Mouse (Mus musculus): Measurements from ENCODE around the gene Fsd2. TPM values are rescaled to one million over a fixed set of nuclear protein-coding genes. Genes with fewer than 3 reads are reported as not detected.

Fsd2 gene
- total and polyA plus RNA-seq, 2 experiments from 2014 or later, result 93.7 to 99.0 TPM

DNA sequence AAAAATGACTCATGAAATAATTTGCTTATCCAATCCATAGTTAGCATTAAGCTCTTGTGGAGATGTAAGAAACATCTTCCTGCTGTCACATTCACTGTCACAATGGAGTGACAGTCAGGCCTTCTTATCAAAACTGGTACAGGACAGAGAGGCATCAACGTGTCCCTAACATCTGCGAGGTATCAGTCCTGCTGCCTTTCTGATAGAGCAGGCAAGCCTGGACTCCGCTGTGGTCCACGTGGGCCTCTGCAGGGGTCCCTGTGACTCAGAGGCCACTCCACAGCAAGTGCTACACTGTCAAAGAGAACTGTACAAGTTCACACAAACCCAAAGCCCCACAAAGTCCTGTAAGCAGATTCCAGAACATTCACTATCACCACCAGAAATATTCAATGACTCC is 38.7 kb upstream of the Fsd2 start:
- Histone ChIP-seq H3K4me2 (ENCODE audit: low read depth, low read length) (no peak overlapping the region), H3K9me3 (replicated peaks; ENCODE audit: control insufficient read depth, low read length) (no peaks in the 10 kb centered on the region), H3K9ac (replicated peaks; ENCODE audit: low read depth, low read length) (no peak overlapping the region), H3K27ac (ENCODE audit: low read depth) (no peak overlapping the region), H3K36me3 (replicated peaks; ENCODE audit: control insufficient read depth, insufficient read depth, low read length) (no peaks in the 10 kb centered on the region), H3K27me3 (ENCODE audit: control insufficient read depth, insufficient read depth, low read length) (no peaks in the 10 kb centered on the region), H3K4me1 (ENCODE audit: control insufficient read depth, insufficient read depth) (no peaks in the 10 kb centered on the region), H3K4me3 (ENCODE audit: low read depth, low read length) (no peak overlapping the region)
- WGBS, result 26% methylated on average over 4 of the region's 4 CpGs
- TF ChIP-seq CTCF (IDR thresholded peaks at IDR 0.05; ENCODE audit: low read depth) (no peak), EP300 (IDR thresholded peaks at IDR 0.05; ENCODE audit: low read depth) (no peak)
- DNase-seq (ENCODE audit: low spot score) (no peak), ATAC-seq (ENCODE audit: insufficient read depth, low read depth) (no peak)

DNA sequence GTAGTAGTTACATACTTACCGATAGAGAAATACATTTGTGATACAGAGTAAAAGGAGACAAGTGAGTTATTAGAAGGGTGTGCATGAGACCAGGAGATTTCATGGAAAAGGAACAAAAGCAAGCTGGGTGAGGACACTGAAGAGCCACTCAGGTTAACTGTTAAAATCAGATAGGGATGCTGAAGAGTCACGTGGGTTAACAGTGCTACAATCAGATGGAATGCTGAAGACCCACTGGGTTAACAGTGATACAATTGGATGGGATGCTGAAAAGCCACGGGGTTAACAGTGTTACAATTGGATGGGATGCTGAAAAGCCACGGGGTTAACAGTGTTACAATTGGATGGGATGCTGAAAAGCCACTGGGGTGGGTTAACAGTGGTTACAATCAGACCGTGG is 38.2 kb upstream of the Fsd2 start:
- Histone ChIP-seq H3K36me3 (replicated peaks; ENCODE audit: control insufficient read depth, insufficient read depth, low read length) (no peaks in the 10 kb centered on the region), H3K27me3 (ENCODE audit: control insufficient read depth, insufficient read depth, low read length) (no peaks in the 10 kb centered on the region), H3K4me1 (ENCODE audit: control insufficient read depth, insufficient read depth) (no peaks in the 10 kb centered on the region), H3K9me3 (replicated peaks; ENCODE audit: control insufficient read depth, low read length) (no peaks in the 10 kb centered on the region), H3K9ac (replicated peaks; ENCODE audit: low read depth, low read length) (no peak overlapping the region), H3K27ac (ENCODE audit: low read depth) (no peak overlapping the region), H3K4me3 (ENCODE audit: low read depth, low read length) (no peak overlapping the region), H3K4me2 (ENCODE audit: low read depth, low read length) (no peak overlapping the region)
- WGBS, result 71% methylated on average over 5 of the region's 5 CpGs
- ATAC-seq (ENCODE audit: insufficient read depth, low read depth) (no peak), DNase-seq (ENCODE audit: low spot score) (no peak)
- TF ChIP-seq CTCF (IDR thresholded peaks at IDR 0.05; ENCODE audit: low read depth), result no peak
- no peak for TF ChIP-seq EP300 (IDR thresholded peaks at IDR 0.05; ENCODE audit: low read depth)

DNA sequence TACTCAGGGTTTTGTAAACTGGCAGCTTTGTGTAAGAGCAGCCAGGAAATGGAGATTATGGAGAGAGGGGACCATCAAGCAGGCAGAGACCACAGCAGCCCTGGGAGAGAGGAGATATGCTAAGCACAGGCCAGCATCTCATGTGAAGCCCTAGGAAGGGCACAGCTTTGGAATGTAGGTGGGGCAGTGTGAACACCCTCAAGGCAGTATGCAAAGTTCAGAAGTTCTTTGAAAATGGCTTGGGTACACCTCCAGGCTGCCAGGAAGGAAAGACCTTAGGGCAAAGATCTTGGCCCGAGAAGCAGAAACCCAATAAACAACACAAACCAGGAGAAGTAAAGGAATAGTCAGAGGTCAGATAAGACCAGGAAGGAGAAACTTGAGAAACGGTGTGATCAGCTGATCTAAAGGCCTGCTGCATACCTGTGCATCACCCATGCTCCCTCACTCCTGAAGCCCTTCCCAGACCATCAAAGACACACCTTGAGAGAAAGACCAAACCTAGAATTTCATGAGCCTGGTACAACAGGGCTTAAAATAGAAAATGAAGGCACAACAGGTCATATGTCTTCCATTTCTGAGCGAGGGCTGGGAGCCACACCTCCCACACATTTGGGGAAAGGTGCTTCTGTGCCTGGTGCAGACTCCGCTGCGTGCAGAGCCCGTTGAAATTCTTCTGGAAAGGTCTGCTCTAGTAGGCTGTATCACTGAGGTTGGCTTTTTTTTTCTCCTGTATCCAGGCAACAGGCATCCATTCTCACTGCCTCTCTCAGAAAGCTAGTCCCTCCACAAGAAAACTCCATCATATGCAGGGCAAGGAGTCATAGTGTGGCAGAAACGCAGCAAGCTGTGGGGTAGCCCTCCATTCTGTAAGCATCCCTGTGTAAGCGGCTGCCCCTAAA is 32.9 kb upstream of the Fsd2 start:
- WGBS, result 54% methylated on average over 8 of the region's 8 CpGs
- no peak overlapping the region for H3K27ac ChIP-seq (ENCODE audit: low read depth)

DNA sequence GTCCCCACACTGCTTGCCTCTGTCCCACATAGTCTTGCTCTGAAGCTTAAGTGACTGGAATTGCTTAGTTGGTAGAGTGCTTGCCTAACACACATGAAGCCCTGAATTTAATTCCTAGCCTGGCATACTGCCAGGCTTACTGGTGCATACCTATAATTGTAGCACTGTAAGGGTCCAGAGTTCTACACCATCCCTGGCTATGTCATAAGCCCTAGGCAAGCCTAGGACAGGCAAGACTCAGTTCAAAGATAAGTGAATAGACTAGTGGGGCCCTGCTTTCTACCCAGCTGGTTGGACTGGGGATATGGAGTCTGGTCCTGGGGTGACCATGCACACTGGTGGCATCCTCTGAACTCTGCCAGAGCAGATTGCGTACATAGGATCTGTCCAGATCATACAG is 30.9 kb upstream of the Fsd2 start:
- Histone ChIP-seq H3K36me3 (replicated peaks; ENCODE audit: control insufficient read depth, insufficient read depth, low read length) (peaks cover 67% of the 10 kb centered on the region), H3K4me3 (ENCODE audit: low read depth, low read length) (no peak overlapping the region), H3K4me1 (ENCODE audit: control insufficient read depth, insufficient read depth) (no peaks in the 10 kb centered on the region), H3K9me3 (replicated peaks; ENCODE audit: control insufficient read depth, low read length) (no peaks in the 10 kb centered on the region), H3K4me2 (ENCODE audit: low read depth, low read length) (no peak overlapping the region), H3K9ac (replicated peaks; ENCODE audit: low read depth, low read length) (no peak overlapping the region), H3K27me3 (ENCODE audit: control insufficient read depth, insufficient read depth, low read length) (no peaks in the 10 kb centered on the region), H3K27ac (ENCODE audit: low read depth) (no peak overlapping the region)
- TF ChIP-seq CTCF (IDR thresholded peaks at IDR 0.05; ENCODE audit: low read depth) (no peak), EP300 (IDR thresholded peaks at IDR 0.05; ENCODE audit: low read depth) (no peak)
- DNase-seq (ENCODE audit: low spot score) (no peak), ATAC-seq (ENCODE audit: insufficient read depth, low read depth) (no peak)
- WGBS, result 91% methylated on average over 1 of the region's 1 CpGs

More for the DNA sequence above, 32.9 kb upstream of the Fsd2 start:
- DNase-seq (ENCODE audit: low spot score) (no peak), ATAC-seq (ENCODE audit: insufficient read depth, low read depth) (no peak)
- H3K4me1 ChIP-seq (ENCODE audit: control insufficient read depth, insufficient read depth), result no peaks in the 10 kb centered on the region
- no peak overlapping the region for H3K4me2 ChIP-seq (ENCODE audit: low read depth, low read length)
- no peaks in the 10 kb centered on the region for H3K9me3 ChIP-seq (replicated peaks; ENCODE audit: control insufficient read depth, low read length)
- H3K27me3 ChIP-seq (ENCODE audit: control insufficient read depth, insufficient read depth, low read length), result no peaks in the 10 kb centered on the region
- H3K4me3 ChIP-seq (ENCODE audit: low read depth, low read length), result no peak overlapping the region
- no peak overlapping the region for H3K9ac ChIP-seq (replicated peaks; ENCODE audit: low read depth, low read length)
- TF ChIP-seq CTCF (IDR thresholded peaks at IDR 0.05; ENCODE audit: low read depth), result no peak
- no peak for TF ChIP-seq EP300 (IDR thresholded peaks at IDR 0.05; ENCODE audit: low read depth)
- H3K36me3 ChIP-seq (replicated peaks; ENCODE audit: control insufficient read depth, insufficient read depth, low read length), result peaks cover 47% of the 10 kb centered on the region

DNA sequence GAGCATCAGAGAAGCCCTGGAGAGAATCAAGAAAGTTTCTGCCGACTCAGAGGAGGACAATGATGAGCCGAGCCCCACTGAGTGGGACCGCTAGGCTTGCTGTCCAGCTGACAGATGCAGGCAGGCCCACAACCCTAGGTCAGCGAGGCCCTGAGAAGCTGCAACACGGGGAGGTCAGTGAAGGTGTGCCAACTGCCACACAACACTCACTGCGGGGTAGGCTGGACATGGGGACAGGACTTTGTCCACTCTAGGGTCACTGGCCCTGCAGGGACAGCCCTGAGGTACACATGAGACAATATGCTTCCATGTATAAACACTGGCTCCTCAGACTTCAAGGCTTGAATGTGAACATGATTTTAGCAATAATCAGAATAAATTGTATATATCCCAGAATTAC is 29.3 kb upstream of the Fsd2 start:
- no peak overlapping the region for H3K9ac ChIP-seq (replicated peaks; ENCODE audit: low read depth, low read length)
- no peak for TF ChIP-seq EP300 (IDR thresholded peaks at IDR 0.05; ENCODE audit: low read depth)
- no peak for TF ChIP-seq CTCF (IDR thresholded peaks at IDR 0.05; ENCODE audit: low read depth)
- no peak overlapping the region for H3K4me2 ChIP-seq (ENCODE audit: low read depth, low read length)
- ATAC-seq (ENCODE audit: insufficient read depth, low read depth) (no peak), DNase-seq (ENCODE audit: low spot score) (no peak)
- H3K27ac ChIP-seq (ENCODE audit: low read depth), result no peak overlapping the region
- H3K9me3 ChIP-seq (replicated peaks; ENCODE audit: control insufficient read depth, low read length), result no peaks in the 10 kb centered on the region
- no peak overlapping the region for H3K4me3 ChIP-seq (ENCODE audit: low read depth, low read length)
- H3K36me3 ChIP-seq (replicated peaks; ENCODE audit: control insufficient read depth, insufficient read depth, low read length), result peaks cover 82% of the 10 kb centered on the region
- no peaks in the 10 kb centered on the region for H3K27me3 ChIP-seq (ENCODE audit: control insufficient read depth, insufficient read depth, low read length)
- WGBS, result 79% methylated on average over 6 of the region's 6 CpGs
- H3K4me1 ChIP-seq (ENCODE audit: control insufficient read depth, insufficient read depth), result no peaks in the 10 kb centered on the region
